Mouse (Mus musculus): ENCODE measurements around the gene Psen2.

DNA sequence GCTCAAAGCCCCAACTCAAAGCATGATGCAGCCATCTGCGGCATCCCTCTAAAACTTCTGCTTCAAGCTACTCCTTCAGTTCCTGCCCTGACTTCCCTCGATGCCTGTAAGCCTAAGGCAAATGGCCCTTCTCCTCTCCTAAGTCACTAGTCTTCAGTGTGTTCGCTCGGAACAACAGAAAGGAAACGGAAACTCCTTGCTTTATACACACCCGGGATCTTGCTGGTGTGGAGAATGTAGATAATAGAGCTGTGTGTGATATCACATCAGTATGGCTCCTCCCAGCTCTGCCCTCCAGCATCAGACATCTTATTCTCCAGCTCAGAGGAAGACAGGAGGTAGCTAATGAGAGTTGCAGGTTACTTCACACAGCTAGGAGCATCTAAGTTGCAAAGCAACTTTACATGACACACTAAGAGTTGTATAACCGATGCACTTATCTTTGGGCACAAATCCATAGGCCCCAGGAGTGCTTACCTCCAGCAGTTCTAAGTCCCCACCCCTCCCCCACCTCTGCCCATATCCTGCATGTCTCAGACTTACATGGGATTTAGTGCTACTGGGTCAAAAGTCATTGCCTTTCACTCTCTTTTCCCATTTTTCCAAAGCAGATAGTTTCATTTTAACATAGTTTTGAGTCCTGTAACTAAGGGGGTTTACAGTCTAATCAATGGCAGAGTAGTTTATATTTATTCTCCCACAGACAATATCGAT, 1.2 kb downstream of the Psen2 start:
- no peak for TF ChIP-seq ZC3H11A (IDR thresholded peaks at IDR 0.05; ENCODE audit: borderline replicate concordance, low read depth, low read length)
- TF ChIP-seq HCFC1 (IDR thresholded peaks at IDR 0.05; ENCODE audit: borderline replicate concordance, insufficient read depth, low read length): no peak

All from ES-E14 (cell line).